Mouse (Mus musculus) MEL (cell line): ENCODE data around the gene Slc2a1. TPM values are rescaled to one million over a fixed set of nuclear protein-coding genes. Genes with fewer than 3 reads are reported as not detected.

Source experiments
- DNase-seq: peaks from one replicate; pipeline ENCODE4 v3.0.0; 2011; ENCODE audit warnings: low read depth, low spot score
- H3K27ac ChIP-seq: 2 replicates; pipeline ENCODE4 v1.5.1; 2012; ENCODE audit warnings: low read depth, mild to moderate bottlenecking, control low read depth, low read length, moderate library complexity; ENCODE audit not compliant: control insufficient read depth
- H3K27me3 ChIP-seq, 2 experiments: fragments of 150-350 bp in 1 of 2; sonication (generic) in 1 of 2; 2 replicates each; pipeline ENCODE4 v1.6.1; 2012; ENCODE audit warnings: low read length in 2 of 2, mild to moderate bottlenecking in 2 of 2, improper control_type of control experiment in 1 of 2, moderate library complexity in 1 of 2; ENCODE audit not compliant: insufficient read depth in 2 of 2, control insufficient read depth in 1 of 2
- H3K36me3 ChIP-seq, 2 experiments: 2 replicates each; pipeline ENCODE4 v1.6.1; 2012 to 2014; ENCODE audit warnings: low read length in 2 of 2, improper control_type of control experiment in 1 of 2, inconsistent platforms in 1 of 2, mild to moderate bottlenecking in 1 of 2; ENCODE audit not compliant: insufficient read depth in 2 of 2, control insufficient read depth in 1 of 2
- H3K4me1 ChIP-seq, 2 experiments: fragments of 150-350 bp in 1 of 2; sonication (generic) in 1 of 2; 2 replicates each; pipeline ENCODE4 v1.6.1; 2012; ENCODE audit warnings: low read length in 2 of 2, improper control_type of control experiment in 1 of 2, mild to moderate bottlenecking in 1 of 2; ENCODE audit not compliant: insufficient read depth in 2 of 2, control insufficient read depth in 1 of 2
- H3K4me3 ChIP-seq, 2 experiments: fragments of 150-350 bp in 1 of 2; sonication (generic) in 1 of 2; 2 replicates each; pipeline ENCODE4 v1.5.1; 2012; ENCODE audit warnings: low read depth in 2 of 2, low read length in 2 of 2, mild to moderate bottlenecking in 2 of 2, moderate library complexity in 2 of 2, control low read depth in 1 of 2, improper control_type of control experiment in 1 of 2; ENCODE audit not compliant: control insufficient read depth in 1 of 2, insufficient read depth in 1 of 2
- H3K79me2 ChIP-seq: 2 replicates; pipeline ENCODE4 v1.6.1; 2012; ENCODE audit warnings: mild to moderate bottlenecking, low read length, moderate library complexity; ENCODE audit not compliant: control insufficient read depth, poor library complexity, insufficient read depth
- H3K9ac ChIP-seq: 2 replicates; pipeline ENCODE4 v1.6.1; 2012; ENCODE audit warnings: low read depth, mild to moderate bottlenecking, control low read depth, low read length, moderate library complexity; ENCODE audit not compliant: control insufficient read depth, poor library complexity, severe bottlenecking
- H3K9me3 ChIP-seq: fragments of 150-350 bp; sonication (generic); replicated peaks from 2 replicates; pipeline ENCODE4 v1.6.1; 2012; ENCODE audit warnings: mild to moderate bottlenecking, low read length, improper control_type of control experiment, moderate library complexity; ENCODE audit not compliant: insufficient read depth
- BHLHE40 ChIP-seq: IDR thresholded peaks from 2 replicates; pipeline ENCODE4 v1.6.1; 2012; ENCODE audit warnings: low read depth, mild to moderate bottlenecking, inconsistent platforms, low read length, improper control_type of control experiment, borderline replicate concordance
- ETS1 ChIP-seq: IDR thresholded peaks from 2 replicates; pipeline ENCODE4 v1.6.1; 2012; ENCODE audit warnings: low read depth, mild to moderate bottlenecking, inconsistent platforms, low read length, improper control_type of control experiment, moderate library complexity
- HCFC1 ChIP-seq: IDR thresholded peaks from 2 replicates; pipeline ENCODE4 v1.6.1; 2012; ENCODE audit warnings: low read depth, mild to moderate bottlenecking, inconsistent platforms, low read length, improper control_type of control experiment, moderate library complexity
- MAZ ChIP-seq: IDR thresholded peaks from 2 replicates; pipeline ENCODE4 v1.6.1; 2012; ENCODE audit warnings: low read depth, mild to moderate bottlenecking, inconsistent platforms, low read length, improper control_type of control experiment
- MEF2A ChIP-seq: IDR thresholded peaks from 2 replicates; pipeline ENCODE4 v1.6.1; 2014; ENCODE audit warnings: low read depth, mild to moderate bottlenecking, inconsistent platforms, low read length, improper control_type of control experiment; ENCODE audit not compliant: poor library complexity, insufficient replicate concordance, severe bottlenecking; ENCODE audit errors: extremely low read depth
- MXI1 ChIP-seq: IDR thresholded peaks from 2 replicates; pipeline ENCODE4 v1.6.1; 2011; ENCODE audit warnings: mild to moderate bottlenecking, low read depth, low read length, improper control_type of control experiment
- NELFE ChIP-seq: IDR thresholded peaks from 2 replicates; pipeline ENCODE4 v1.6.1; 2011; ENCODE audit warnings: low read depth, low read length, improper control_type of control experiment
- POLR2AphosphoS2 ChIP-seq: IDR thresholded peaks from 2 replicates; pipeline ENCODE4 v1.6.1; 2011; ENCODE audit warnings: low read length, improper control_type of control experiment
- POLR2AphosphoS5 ChIP-seq: IDR thresholded peaks from 2 replicates; pipeline ENCODE4 v1.6.1; 2012; ENCODE audit warnings: low read depth, borderline replicate concordance, mild to moderate bottlenecking, inconsistent platforms, low read length, moderate library complexity, mixed read lengths
- SIN3A ChIP-seq: IDR thresholded peaks from 2 replicates; pipeline ENCODE4 v1.6.1; 2012; ENCODE audit warnings: low read length, improper control_type of control experiment, inconsistent platforms
- SMC3 ChIP-seq: IDR thresholded peaks from 2 replicates; pipeline ENCODE4 v1.6.1; 2011; ENCODE audit warnings: low read depth, low read length, improper control_type of control experiment
- TBP ChIP-seq: IDR thresholded peaks from 2 replicates; pipeline ENCODE4 v1.8.0; 2011; ENCODE audit warnings: low read depth, low read length, improper control_type of control experiment
- UBTF ChIP-seq: IDR thresholded peaks from 2 replicates; pipeline ENCODE4 v1.6.1; 2012; ENCODE audit warnings: low read depth, mild to moderate bottlenecking, inconsistent platforms, low read length, improper control_type of control experiment, moderate library complexity, borderline replicate concordance; ENCODE audit not compliant: insufficient read depth
- USF1 ChIP-seq: IDR thresholded peaks from 2 replicates; pipeline ENCODE4 v1.6.1; 2014; ENCODE audit warnings: low read depth, mild to moderate bottlenecking, inconsistent platforms, low read length, improper control_type of control experiment, moderate library complexity
- ZKSCAN1 ChIP-seq: IDR thresholded peaks from 2 replicates; pipeline ENCODE4 v1.6.1; 2012; ENCODE audit warnings: low read depth, mild to moderate bottlenecking, inconsistent platforms, low read length, improper control_type of control experiment, moderate library complexity
- ZMIZ1 ChIP-seq: IDR thresholded peaks from 2 replicates; pipeline ENCODE4 v1.6.1; 2012; ENCODE audit warnings: low read depth, mild to moderate bottlenecking, inconsistent platforms, low read length, improper control_type of control experiment, moderate library complexity
- polyA plus RNA-seq, 2 experiments: library from polyadenylated mRNA; stranded (reverse) in 1 of 2; unstranded in 1 of 2; fragments of >175 nt in 1 of 2; fragments of >200 nt in 1 of 2; gene quantifications; 2 replicates each; pipeline versions ENCODE4 v1.2.1 to v1.2.4; 2012; ENCODE audit warnings: low replicate concordance in 2 of 2, low read depth in 1 of 2; ENCODE audit not compliant: insufficient read length in 2 of 2, insufficient read depth in 1 of 2, missing spikeins in 1 of 2
- total RNA-seq: library from RNA; depleted of rRNA; stranded (reverse); fragments of 300-350 nt; gene quantifications from 2 replicates; pipeline ENCODE4 v1.2.3, GENCODE M21; 2012

Gene Slc2a1
- total and polyA plus RNA-seq, 3 experiments = 15.9 to 99.5 TPM; not detected in 1

DNA sequence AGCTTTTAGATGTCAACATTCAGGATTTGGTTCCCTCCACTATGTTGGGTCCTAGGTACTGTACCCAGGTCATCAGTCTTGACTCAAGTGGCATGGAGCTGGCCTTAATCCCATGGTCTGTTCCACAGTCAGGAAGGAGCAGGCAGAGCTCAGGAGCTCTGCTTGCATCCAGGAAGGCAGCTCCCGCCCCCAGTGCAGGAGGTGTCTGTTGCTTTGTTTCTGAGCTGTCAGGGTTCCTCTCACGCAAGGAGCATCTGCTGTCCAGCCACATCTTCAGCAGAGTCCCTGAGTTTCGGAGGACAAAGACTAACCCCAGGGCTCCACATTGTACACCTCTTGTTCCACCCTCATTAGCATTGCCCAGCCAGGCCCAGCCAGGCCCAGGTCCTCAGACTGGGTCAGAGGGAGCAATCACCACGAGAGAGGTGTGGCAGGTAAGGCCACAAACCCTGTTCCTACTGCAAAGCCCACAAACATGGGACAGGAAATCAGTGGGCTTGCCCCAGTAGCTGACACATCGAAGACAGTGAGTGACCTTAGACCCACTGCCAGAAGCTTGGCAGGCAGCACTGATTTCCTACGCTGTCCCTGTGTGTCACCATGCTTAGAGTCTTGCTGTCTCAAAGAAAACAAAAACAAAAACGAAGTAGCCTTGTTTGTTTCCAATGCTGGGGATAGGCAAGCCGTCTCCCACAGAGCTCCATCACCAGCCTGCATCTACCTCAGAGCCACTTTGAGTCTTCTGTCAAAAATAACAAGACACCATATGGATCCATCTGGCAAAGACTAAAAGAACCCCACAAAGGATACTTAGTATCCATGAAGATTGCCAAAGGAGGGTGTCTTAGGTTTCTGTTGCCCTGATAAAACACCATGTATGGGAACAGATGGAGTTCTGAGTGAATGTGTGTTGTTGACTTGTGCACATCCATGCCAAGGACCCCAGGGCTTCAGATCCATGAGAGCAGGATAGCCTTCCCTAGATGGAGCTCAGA lies 10.0 kb upstream of the Slc2a1 start (continued):
- TF ChIP-seq TBP (no peak), SIN3A (no peak), UBTF (no peak), MEF2A (no peak)

GRCm38 (mm10) chr4:119101392-119101791 lies 7.1 kb upstream of the Slc2a1 start:
- TF ChIP-seq ETS1 (no peak), MXI1 (no peak), ZMIZ1 (no peak), MAZ (no peak), USF1 (no peak), TBP (no peak), HCFC1 (no peak), MEF2A (no peak), SMC3 (no peak), BHLHE40 (no peak), POLR2AphosphoS2 (no peak), POLR2AphosphoS5 (no peak), ZKSCAN1 (no peak), NELFE (no peak)
- DNase-seq = no peak
- H3K27me3 ChIP-seq = no peaks in the 10 kb centered on the region
- no peak overlapping the region for H3K27ac ChIP-seq
- H3K9me3 ChIP-seq = no peaks in the 10 kb centered on the region
- peaks cover 0 to 10% of the 10 kb centered on the region in 2 experiments; a peak in 3 of 4 replicates for H3K4me1 ChIP-seq
- no peak overlapping the region for H3K9ac ChIP-seq
- H3K79me2 ChIP-seq = no peaks in the 10 kb centered on the region
- H3K36me3 ChIP-seq = peaks cover 0 to 10% of the 10 kb centered on the region in 2 experiments; a peak in 2 of 4 replicates
- no peak overlapping the region for H3K4me3 ChIP-seq
